Mouse (Mus musculus) heart, postnatal 10 days (tissue): ENCODE results near the gene Gm20388. TPM values are rescaled to one million over a fixed set of nuclear protein-coding genes. Genes with fewer than 3 reads are reported as not detected.

ENCODE experiments used
- DNase-seq, 2 experiments: peaks; one replicate each; pipeline ENCODE4 v3.0.0; 2021
- intact Hi-C: fragments of 180-260 bp; cut with DNase I; formaldehyde crosslinking; loops from one replicate; pipeline ENCODE4 v1.15.1; 2025
- total RNA-seq, 2 experiments: library from RNA; stranded (reverse); gene quantifications; 2 replicates each; pipeline ENCODE4 v1.2.3; 2021

Gene Gm20388
- total RNA-seq, 2 experiments from 2014 or later, result 2.0 to 2.2 TPM

DNA sequence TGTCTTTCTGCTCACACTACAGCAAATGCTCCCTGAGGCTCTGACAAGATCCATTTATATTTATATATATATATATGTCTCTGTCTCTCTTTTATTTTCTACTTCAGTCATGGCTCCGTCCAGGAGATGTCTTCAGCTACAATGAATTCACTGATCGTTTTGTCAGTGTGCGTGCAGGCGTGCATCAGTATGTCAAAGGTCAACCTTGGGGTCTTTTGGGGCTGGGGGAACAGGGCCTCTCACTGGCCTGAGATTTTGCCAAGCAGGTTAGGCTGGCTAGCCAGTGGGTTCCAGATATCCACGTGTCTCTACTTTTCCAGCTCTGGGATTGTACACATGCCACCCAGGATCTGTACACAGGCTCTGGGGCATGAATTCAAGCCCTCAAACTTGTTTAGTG lies 2992.4 kb downstream of the Gm20388 start:
- intact Hi-C loops, result loop anchor here (10.0 kb wide), 1 partner anchor 292 kb away; no protein-coding TSS in a partner anchor
- DNase-seq, result no peak

DNA sequence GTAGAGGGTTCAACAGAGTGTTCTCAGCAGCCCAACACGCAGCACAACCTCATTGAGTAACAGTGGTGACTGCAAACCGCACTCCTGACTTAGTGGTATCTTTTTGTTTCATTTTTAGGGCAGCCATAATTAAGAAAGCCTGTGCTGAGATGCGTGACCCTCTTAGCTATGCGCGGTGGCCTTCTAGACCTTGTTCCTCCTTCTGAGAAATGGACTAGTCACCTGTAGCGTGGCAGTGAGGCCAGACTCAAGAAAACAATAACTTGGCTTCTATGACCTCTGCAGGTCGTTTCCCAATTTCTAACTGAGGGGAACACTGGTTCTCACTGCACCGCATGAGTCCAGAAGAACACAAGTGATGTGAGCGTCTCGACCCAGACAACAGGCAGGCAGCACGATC lies 2993.9 kb downstream of the Gm20388 start:
- intact Hi-C loops, result loop anchor here (10.0 kb wide), 1 partner anchor 290 kb away; no protein-coding TSS in a partner anchor

DNA sequence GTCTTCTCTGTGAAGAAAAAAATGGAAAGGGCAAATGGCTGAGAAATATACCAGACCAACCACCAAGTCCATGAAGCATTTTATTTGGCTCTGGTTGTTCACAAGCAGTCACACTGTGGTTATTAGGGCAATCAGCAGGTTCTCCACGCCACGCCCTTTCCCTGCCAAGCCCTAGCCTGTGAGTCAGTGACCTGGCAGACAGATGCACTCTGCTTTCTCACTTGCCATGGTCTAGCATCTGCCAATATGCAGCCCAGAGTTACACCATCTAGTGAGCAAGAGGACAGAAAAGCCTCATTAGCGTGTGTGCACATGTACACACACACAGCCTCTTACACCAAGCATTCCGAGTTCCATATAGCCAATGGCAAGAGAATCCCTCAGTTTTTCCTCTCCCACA lies 2994.7 kb downstream of the Gm20388 start:
- DNase-seq, result peak; percentile 47 to 60
- intact Hi-C loops, result loop anchor here (10.0 kb wide), 1 partner anchor 289 kb away; no protein-coding TSS in a partner anchor

More for the DNA sequence above, 2993.9 kb downstream of the Gm20388 start:
- DNase-seq, result no peak

DNA sequence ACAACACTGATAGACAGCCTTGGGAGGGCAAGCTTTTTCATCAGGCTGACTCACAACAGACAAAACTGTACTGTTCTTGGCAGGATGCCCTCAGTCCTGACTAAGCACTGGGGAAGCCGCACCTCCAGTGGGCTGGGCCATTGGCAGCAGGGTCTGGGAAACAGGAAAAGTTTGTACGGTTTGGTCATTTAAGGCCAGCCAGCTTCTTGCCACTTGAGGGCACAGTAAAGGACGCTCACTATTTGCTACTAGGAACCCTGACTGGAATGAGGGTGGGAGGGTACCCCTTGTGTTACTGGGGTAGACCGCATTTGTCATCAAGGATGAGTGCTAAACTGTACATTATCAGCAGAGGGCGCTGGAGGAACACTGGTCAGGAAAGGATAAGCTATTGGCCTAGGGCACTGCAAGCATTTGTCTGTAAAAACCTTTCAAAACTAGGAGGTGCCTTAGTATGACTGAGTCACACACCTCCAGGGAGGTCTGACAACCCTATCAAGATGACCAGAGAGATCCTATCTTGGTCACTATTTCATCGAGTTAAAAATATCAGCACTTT lies 2995.9 kb downstream of the Gm20388 start:
- intact Hi-C loops, result loop anchor here (1.0 to 10.0 kb wide), 4 partner anchors 72 to 288 kb away; partner anchors contain the start of gene Ankrd11
- peak; percentile 96 to 97 for DNase-seq

DNA sequence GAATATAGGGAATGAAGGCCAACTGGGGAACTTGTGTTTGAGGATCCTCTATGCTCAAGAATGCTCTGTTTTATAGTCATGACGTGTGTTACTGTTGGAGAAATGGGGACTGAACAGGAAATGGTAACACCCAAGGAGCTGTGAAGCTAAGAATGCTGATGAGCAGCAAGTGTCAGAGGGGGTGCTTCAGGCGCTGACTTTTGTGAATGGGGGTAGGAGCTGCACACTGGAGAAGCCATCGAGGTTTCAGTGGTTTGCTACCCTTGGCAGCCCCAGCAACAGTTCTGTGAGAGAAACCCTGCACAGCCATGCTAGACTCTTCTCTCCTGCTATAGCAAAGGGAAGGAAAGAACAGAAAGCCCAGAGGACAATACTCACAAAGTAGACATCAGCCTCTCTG lies 3001.5 kb downstream of the Gm20388 start:
- intact Hi-C loops, result no loop called here
- DNase-seq, result no peak

DNA sequence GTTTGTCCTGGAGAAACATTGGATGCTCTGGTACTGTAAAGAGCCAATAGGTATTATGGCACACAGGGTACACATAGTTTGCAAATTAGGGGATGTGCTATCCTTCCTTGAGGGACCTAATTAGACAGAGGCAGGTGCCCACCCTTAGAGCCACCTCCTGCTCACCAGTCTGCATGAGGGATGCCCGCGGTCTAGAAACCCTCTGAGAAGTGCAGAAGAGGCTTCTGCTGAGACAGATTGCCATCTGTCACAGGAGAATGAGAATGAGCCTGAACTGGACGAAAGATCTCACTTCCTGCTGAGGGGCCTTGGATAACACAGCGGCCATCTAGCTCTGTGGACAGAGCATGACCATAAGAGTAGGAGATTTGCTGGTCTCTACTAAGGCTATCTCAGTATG lies 3002.2 kb downstream of the Gm20388 start:
- DNase-seq, result no peak
- intact Hi-C loops, result no loop called here

DNA sequence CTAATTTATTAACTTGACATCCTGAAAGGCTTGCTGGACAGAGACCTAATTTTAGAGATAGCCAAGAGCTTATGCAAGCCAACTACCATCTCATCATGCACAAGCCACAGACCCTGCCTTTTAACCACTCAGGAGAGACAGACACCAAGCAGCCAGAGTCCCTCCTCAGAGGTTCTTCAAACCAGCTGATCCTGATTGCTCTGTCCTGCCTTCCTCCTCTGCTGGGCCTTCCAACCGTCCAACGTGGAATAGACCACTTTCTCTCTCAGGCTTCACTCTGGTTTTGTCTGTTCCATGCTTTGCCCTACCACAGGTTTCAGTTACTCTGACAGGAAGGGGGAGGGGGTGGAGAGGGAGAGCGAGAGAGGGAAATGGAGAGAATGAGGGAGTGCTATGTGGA lies 3006.1 kb downstream of the Gm20388 start:
- intact Hi-C loops, result no loop called here
- DNase-seq, result no peak

DNA sequence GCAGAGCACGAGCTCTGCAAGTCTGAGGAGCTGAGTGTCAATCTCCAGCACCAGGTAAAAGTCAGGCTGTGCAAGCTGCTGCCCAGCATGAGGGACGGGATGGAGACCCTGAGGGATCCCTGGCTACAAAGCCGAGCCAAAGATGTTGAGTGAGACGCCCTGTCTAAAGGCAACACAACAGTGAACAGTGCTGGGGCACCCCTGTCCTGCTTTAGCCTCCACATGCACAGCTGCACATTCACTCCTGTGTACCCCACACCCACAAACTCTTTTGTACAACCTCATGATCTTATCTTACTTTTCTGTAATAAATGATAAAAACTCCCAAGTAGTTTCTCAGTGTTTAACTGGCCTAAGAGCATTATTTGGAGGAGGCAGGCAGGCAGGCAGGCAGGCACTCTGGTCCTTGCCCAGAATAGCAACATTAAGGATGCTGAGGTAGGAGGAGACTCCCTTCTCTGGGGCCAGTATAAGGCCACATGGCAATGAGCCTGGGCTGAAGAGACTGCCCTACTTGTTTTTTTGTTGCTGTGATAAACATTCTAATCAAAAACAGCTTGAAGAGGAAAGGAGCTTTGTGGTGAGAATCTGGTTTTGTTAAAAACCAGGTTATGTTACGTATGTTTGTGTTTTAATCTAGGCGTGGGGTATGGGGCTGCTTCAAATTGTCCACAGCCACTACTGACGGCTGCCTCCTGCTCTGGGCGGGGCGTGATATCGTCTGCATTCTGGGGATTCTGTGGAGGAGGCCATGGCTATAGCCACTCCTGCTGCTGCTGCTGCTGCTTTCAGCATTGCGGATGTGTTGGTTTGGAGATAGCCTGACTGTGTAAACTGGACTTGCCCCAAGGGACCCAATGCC lies 3007.1 kb downstream of the Gm20388 start:
- DNase-seq, result peak; percentile 77 to 78
- intact Hi-C loops, result no loop called here

DNA sequence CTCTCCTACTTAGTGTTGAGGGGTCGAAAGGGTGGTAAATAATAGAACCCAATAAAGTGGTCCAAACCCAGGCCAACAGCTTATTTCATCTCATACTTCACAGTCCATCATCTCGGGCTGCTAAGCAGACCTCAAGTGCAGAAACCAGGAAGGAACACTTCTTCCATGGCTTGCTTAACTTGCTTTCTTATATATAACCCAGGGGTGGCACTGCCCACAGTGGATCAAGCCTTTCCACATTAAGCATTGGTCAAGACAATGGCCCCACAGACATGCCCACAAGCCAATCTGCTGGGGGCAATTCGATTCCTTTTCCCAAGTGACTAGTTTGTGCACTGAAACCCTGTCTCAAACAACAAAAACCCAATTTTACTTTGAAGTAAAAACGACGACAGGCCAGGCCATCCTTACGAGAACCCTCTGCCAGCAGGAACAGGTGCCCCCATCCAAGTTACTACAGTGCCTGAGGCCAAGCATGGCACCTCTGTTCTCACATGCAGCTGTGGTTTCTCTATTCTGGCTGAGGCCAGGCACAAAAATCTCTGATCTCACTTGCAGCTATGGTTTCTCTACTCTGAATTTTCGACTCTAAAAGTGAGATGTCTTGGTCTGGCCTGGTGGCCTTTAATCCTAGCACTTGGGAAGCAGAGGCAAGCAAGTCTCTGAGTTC lies 3007.9 kb downstream of the Gm20388 start:
- DNase-seq, result no peak

DNA sequence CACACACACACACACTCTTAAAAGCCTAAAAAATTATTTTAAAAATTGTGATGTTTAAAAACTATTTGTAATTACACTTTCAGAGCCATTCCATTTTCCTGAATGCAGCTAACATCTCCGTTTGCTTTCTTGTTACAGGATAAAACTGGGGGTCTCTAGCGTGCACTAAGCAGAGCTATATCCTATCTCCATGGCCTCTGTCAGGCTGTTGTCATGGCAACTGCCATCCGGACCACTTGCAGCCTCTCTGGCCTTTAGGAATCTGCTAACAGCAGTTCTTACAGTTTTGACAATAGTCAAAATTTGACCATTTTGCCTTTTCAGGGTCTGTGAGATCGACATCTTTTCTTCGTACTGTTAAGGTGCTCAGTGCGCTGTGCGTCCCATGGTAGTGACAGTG lies 3010.2 kb downstream of the Gm20388 start:
- intact Hi-C loops, result no loop called here

More for the DNA sequence above, 3007.9 kb downstream of the Gm20388 start:
- intact Hi-C loops, result no loop called here

DNA sequence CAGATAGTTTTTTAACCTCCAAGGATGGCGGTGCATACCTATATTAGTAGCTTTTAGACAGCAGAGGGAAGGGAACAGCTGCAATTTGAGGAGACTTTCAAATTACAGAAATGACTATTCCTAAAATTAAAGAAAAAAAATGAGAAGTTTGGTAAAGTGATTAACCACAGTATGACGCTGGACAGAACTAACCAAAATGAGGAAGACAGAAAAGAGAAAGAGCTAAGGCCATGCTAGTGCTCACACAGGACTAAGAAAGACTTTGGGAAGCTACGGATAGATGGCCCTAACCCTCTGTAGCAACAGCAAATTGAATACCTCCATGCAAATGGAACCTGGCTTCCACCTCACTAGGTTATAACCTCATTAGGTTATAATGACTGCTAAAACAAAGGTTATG lies 3012.3 kb downstream of the Gm20388 start:
- DNase-seq, result no peak
- intact Hi-C loops, result no loop called here

More for the DNA sequence above, 3010.2 kb downstream of the Gm20388 start:
- no peak for DNase-seq

DNA sequence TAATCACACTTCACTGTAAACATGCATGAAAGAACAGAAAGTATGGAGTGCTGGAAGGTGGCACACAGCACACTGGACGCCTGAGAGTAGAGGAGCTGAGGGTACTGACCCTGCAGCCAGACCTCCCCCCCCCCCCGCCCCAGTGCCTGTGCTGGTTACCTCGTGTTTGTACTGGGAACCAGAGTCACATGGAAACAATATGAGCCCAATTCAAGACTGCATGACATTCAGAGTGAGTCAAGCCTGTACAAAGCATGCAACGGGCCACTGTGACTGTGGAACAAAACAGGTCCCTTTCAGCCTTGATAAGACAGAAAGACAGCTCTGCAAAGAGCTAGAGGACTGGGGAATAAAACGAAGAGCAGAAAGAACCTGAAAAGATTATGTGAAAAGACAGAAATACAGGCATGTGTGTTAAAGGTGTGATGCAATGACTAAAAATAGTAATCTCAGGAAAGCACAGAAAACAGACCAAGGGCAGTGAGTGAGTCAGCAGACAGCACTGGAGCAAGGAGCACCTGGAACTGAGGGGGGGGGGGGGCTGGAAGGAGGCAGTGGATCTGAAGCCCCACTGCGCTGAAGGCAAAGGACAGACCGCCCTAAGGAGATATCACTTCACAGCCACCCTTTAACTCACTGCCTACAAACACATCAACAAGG lies 3012.9 kb downstream of the Gm20388 start:
- intact Hi-C loops, result no loop called here

DNA sequence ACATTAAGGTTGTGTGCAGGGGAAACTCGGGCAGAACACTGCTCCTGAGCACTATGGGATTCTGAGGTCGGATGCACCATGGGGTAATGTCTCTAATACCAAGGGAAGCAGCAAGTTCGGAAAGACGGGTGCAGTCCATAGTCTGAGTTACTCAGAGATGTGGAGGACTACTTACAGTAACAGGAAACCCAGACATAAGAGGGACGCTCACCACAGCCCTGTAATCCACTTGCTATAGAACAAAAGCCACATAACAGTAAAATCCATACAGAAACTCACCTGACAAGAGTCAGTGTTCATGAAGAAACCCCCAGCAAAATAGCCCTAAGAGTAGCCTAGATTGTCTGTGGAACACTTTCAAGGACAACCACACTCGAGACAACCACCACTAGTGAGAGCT lies 3013.4 kb downstream of the Gm20388 start:
- no peak for DNase-seq
- intact Hi-C loops, result no loop called here

More for the DNA sequence above, 3012.9 kb downstream of the Gm20388 start:
- DNase-seq, result no peak

DNA sequence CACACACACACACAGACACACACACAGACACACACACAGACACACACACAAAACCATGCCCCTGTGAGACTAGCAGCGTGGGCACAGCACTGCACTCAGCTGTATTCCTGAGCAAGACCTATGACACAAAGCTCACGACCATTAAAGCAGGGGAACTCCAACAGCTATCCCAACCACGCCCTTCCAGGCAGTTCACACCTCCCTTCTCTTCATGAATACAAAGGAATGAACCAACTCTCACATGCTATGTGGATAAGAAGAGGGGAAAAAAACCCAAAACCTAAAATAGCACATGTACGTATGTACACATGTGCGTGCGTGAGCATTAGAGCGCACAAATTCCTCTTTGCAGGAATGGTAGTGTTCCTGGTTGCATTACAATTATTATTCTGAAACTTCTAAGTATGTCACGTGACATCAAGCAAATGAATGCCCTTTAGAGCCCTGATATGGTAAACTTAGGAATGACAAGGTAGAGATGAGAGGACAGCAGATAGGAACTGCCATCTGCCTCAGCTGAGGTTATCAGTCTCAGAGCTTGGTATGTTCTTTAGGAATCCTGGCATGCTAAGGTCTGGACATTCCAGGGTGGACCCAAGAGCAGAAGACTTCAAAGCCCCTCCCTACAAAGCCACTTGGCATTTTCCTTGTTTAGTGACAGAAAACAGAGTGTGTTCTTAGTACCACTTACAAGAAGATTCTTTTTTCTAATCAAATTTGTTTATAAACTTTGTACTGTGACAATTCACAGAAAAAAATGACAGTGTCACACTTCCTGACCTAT lies 3015.5 kb downstream of the Gm20388 start:
- intact Hi-C loops, result no loop called here
- no peak for DNase-seq

DNA sequence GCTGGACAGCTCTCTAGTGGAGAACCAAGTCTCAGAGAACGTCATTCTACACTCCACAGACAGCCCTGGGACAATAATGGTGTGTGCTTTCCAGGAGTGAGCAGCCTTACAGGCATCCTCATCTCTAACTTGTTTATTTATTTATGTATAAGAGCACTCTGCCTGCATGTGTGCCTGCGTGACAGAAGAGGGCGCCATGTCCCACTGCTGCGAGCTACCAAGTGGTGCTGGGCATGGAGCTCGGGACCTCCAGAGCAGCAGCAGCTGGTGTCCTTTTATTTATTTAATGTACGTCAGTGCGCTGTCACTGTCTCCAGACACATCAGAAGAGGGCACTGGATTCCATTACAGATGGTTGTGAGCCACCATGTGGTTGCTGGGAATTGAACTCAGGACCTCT lies 3016.1 kb downstream of the Gm20388 start:
- no peak for DNase-seq
- intact Hi-C loops, result no loop called here

DNA sequence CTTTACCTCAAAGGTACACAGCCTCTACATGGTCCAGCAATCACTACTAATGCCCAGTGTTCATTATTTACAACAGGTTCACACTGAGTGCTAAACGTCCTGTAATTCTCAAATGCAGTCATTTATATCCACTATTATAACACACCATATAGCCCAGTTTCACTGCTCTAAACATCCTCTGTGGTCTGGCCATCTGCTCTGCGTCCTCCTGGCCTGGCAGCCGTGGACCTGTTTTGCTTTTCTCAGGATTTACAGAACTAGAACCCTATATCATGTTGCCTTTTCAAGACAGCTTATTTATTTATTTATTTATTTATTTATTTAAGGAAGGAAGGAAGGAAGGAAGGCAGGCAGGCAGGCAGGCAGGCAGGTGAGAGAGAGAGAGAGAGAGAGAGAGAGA lies 3017.2 kb downstream of the Gm20388 start:
- intact Hi-C loops, result no loop called here
- no peak for DNase-seq

DNA sequence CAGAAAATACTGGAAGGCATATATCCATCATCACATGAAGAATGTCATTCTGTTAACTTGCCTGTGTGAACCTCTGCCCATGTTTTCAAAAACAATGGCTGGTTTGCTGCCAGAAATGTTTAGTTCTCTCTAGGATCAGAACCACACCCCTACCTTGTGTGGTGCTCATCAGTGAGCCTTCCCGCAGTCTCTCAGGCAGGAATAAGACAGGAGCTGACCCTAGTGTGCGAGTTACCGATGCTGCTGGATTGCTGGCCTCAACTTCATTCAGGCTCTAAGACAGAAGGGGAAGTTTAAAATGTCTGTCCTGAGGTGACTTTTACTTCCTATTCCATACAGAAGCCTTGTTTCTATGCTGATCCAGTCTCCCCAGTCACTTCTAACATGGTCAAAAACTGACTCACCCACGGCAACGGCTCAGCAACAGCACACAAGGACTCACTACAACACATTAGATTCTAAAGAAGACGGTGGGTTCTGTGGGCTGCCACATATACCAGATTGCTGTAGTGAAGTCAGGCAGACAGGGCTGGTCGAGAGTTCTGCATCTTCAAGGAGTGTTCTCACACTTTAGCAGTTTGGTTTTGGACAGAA lies 3018.1 kb downstream of the Gm20388 start:
- intact Hi-C loops, result no loop called here
- no peak for DNase-seq

DNA sequence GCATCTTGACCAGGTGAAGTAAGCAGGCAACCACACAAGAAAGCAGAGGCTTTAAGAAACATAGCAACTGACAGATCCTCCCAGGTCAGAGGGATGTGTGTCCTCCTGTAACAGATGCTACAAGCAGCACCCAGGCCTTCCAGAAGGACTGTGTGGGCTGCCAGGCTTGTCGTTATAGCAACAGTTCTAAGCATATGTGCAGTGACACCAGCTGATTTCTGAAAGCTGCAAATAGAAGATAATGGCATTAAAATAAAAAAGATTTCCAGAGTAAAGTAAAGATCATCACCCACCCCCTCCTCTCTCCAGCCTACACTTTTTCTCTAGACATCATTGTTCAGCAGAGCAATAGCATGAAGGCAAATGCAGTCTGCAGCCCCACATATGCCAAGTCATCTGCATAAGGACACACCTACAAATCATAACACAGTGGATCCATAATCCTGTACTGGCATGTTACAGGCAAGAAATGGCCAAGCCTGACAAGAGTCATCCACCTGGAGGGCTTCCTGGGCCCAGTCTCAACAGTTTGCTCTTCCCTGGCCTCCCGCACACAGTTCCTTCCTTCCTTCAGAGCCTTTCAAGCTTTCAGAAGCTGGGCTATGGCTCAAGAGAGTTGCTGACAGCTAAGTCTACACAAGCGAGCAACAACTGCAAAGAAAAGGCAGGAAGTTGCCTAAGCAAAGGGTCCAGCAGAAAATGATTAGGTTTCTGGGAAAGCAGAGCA lies 3021.4 kb downstream of the Gm20388 start:
- peak in 1 of 2 experiments; percentile 18 for DNase-seq
- intact Hi-C loops, result no loop called here

DNA sequence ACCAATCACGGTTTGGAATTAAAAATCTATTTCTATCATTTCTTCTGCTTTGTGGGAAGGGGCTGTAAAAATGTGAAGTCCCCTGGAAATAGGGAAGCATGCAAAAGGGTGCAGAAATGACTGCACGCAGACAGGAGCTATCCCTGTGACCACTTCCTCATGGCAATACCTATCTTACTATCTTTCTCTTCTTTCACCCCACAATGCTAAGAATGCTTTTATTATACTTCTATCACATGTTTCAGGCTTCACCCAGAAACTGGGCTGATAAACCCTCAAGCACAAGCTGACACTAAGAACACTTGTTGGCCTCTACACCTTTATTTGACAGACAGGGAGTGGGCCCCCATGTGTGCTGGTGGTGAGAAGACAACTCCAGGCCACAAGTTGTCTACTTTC lies 3021.9 kb downstream of the Gm20388 start:
- intact Hi-C loops, result no loop called here
- DNase-seq, result no peak
